Mouse (Mus musculus) mouse trophoblast stem cell (cell line): ENCODE results near the gene D630003M21Rik.

Source experiments
- in situ Hi-C, 2 experiments: fragments of 300-500 bp; cut with MseI, MboI; formaldehyde crosslinking; loops; 2 replicates in 1 of 2; 3 replicates in 1 of 2; pipeline ENCODE4 v1.15.1; 2025

Gene D630003M21Rik

DNA sequence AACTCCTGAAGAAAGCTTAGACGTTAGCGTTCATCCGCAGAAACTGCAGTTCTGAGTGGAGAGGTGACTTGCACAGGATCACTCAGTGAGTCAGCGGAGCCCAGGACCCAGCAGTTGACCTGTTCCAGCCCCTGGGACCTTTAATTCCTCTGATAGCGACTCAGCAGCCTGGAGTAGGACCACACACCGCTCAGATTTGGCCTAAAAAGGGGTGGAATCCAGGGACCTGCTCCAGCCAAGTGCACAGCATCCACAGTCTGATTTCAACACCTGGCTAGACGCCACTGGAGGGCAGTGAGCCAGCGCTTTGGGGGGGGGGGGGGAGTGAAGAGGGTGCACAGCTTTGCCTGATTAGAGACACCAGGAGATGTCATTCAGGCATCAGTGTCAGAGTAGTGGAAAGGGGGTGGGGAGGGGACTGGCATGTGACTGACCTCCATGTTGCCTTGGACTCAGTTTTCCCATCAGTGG, 60.2 kb downstream of the D630003M21Rik start:
- in situ Hi-C loops, result no loop called here

DNA sequence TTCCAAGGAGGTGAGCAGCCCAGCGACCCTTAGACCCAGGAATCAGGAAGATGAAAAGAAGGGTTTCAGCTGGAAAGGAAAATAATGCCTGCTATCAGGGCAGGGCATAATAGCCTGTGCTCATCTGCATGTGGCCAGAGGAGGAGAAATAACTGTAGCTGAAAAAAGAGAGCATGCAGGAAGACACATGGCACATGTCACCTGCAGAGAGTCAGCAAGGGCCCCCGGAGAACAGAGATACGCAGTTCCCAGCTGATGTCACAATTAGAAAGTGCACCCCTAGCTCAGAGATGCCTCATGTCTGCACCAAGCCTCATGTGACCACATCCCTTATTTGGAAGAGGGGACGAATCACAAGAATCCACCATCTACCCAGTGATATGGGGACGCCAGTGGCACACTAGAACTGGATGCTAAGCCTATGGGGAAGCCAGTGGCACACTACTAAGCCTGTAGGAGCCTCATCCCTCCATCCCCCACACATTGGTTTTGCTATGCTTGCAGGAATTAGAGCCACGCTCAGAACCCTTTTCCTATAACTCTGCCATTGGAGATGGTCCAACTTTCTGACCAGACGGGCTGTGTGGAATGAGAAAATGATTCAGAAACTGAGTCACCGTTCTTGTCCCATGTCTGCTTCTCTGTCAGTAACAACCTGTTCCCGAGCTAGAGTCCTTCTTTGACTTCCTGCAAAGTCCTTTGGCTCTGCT, 61.4 kb downstream of the D630003M21Rik start:
- in situ Hi-C loops, result no loop called here

DNA sequence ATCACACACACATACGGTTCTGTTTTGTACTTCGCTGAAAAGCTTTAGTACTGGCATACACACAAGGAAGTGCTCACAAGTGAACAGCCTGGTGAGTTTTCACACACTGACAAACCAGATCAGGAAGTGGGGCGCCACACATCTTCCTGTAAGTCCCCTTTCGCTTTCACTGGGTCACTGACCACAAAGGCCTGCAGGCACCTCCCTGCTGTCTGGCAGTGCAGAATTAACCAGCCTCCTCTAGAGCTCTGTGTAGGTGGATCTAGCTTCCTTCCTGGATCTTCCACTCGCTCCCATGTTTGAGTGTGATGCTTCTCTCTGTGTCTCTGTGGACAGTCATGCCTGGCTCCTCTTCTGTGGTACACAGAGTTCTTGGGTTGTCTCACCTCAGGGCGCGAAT, 62.4 kb downstream of the D630003M21Rik start:
- in situ Hi-C loops, result no loop called here

DNA sequence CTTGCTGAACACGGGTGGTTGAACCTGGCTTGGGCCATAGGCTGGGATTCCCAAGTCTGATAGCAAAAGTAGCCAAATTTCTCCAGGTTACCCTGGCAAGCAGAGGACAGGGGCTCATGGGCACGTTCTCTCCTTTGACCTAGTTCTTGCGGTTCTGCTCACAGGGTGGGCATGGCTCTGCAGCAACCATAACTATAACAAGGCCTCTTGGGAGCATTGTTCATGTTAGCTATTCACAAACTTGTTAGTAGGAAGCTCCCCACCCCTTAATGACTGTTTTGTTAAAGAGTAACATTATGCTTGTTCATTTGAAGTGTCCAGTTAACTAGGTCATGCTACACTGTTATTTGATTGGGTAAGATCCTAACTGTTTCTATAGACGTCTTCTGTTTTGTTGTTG, 63.2 kb downstream of the D630003M21Rik start:
- in situ Hi-C loops, result no loop called here

DNA sequence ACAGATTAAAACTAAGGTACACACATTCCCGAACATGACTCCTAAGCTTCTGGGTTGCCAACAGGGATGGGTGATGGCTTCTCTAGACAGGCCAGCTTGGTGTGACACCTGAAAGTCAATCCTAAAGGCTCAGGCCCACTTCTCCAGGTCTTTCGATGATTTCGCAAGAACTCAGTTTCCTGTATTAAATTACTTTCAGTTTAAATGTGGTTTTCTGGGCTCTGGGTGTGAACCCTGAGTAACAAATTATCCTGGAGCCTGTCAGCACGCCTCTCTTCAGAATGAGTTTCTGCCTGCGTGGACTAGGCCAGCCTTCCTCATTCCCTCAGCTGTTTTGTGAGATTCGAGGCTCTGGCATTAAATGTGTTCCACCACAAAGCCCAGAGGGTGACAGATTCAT, 66.0 kb downstream of the D630003M21Rik start:
- in situ Hi-C loops, result no loop called here

DNA sequence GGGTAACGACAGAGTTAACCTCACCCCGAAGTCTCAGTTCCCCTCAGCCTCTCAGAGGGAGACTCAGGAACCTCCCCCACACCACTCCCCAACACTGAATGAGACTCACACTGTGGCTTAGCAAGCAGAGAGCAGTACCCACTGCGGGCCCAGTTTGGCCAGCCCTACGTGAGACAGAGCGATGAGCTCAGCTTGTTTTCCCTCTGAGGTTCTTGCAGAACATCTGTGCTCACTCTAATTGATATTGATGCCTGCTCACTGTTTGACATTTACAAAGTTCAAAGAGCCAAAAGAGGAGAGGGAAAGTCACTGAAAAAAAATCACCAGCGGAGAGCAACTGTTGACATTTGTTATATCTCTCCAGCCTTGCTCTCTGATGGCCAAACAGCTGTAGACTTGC, 67.3 kb downstream of the D630003M21Rik start:
- in situ Hi-C loops, result no loop called here

DNA sequence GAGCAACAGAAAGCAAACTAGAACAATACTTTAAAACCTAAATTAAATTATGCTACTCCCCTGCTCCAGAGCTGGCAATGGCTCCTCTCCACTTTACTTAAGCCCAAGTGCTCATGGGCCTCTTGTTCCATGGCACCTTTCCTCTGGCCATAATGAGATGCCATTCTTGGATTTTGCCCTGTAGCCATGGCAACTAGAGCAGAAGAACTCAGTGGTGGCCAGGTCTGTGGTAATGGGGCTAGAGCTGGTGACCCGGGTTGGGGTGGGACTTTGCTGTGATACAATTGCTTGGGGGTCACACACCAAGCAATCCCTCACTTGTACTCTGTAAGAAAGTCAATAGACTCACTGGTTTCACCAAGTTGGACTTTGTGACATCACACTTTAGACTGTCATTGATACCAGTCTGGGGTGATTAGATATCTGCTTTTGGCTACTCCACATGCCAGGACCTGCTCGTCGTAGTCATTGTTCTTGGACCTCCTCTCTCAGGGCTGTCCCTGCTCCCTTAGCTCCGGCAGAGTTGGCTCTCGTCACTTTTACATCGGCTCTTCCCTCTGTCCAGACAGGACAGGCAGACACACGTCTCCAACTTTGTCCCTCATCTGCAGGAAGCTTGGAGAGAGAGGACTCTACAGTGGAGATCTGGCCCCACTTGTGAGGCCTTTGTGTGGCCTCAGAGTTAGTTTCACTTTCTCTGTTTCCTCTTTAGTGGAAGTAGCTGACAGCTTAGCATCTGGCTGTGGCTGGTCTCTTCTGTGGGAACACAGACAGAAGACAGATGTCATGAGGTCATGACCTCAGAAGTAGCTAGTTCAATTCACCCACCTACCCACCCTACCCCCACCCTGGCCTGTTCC, 69.4 kb downstream of the D630003M21Rik start:
- in situ Hi-C loops, result no loop called here

DNA sequence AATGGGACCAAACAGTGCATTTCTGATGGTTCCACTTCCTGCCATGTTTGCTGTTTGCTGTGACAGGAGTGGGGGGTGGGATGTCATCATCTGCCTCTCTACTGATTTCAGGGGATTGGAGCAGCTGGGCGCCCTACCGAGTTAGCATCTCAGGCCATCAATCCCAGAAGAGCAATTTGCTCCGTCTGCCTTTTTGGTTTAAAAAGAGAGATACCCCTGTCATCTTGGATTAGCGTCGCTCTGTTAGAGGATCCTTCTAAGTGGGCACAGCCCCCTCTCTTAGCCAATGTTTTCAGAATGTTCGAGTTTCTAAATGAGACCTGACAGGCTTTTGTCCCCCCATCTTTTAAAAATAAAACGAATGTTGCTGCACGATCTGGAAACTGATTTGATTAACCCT, 71.4 kb downstream of the D630003M21Rik start:
- in situ Hi-C loops, result no loop called here

DNA sequence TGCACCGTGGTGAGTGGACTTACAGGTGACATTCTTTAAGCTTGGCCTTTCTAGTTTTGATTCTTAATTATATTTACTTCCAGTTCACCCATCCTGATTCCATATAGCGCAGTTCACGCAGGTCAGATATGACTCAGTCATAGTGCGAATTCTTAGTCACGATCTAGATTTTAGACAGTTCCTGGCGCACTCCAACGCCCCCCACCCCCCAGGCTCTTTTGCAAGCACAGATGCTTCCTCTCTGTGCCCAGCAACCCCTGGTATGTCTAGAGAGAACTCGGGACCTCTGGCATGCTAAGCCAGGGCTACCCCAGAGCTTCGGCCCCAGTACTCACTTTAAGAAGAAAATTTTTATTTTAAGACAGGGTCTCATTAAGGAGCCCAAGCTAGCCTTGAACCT, 72.5 kb downstream of the D630003M21Rik start:
- in situ Hi-C loops, result no loop called here

DNA sequence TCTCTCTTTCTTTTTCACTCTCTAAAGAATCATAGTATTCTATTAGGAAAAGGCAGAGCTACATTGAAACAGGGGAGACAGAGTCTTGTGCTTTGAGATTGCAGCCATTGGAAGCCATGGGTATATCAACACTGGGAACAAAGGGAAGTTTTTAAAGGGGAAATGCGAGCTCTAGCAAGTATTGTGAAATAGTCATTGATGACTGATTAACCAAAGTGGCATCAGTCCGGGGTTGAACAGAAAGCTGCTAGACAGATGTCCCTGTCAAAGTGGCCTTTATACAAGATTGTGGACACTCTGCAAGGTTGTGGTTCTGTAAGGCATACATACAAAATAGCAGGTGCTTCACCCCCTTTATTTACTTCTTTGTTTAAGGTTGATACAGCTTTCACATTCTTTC, 73.4 kb downstream of the D630003M21Rik start:
- in situ Hi-C loops, result no loop called here

DNA sequence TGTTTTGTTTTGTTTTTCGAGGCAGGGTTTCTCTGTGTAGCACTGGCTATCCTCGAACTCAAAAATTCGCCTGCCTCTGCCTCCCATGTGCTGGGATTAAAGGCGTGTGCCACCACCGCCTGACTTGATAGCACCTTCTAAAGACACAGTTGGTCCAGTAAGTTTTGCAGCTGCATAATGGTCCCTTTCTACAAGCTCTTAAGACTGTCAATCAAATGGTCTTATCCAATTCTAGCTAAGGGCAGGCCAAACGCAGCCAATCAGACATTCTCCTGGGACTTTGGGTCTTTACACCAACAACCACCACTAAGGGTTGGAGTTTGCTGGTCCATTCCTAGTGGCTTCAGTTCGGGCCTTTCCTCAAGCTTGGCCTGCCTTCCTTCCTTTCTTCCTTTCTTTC, 73.9 kb downstream of the D630003M21Rik start:
- in situ Hi-C loops, result no loop called here

DNA sequence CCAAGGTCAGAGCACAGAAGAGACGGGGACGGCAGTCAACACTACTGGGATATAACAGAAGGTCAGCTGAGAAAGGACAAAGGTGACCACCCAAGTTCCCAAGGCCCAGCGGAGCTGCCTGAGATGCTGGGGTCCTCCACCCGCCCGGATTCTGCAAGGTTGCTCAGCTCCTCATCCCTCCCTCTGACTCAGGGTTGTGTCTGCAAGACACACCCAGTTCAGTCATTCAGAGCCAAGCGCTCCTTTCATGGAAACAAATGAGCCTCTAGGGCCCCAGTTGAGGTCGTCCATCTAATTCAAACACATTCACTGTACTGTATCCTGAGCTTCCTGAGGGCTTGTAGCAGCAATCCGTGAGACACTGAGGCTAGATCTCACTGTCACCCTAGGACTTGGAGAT, 74.4 kb downstream of the D630003M21Rik start:
- in situ Hi-C loops, result no loop called here

DNA sequence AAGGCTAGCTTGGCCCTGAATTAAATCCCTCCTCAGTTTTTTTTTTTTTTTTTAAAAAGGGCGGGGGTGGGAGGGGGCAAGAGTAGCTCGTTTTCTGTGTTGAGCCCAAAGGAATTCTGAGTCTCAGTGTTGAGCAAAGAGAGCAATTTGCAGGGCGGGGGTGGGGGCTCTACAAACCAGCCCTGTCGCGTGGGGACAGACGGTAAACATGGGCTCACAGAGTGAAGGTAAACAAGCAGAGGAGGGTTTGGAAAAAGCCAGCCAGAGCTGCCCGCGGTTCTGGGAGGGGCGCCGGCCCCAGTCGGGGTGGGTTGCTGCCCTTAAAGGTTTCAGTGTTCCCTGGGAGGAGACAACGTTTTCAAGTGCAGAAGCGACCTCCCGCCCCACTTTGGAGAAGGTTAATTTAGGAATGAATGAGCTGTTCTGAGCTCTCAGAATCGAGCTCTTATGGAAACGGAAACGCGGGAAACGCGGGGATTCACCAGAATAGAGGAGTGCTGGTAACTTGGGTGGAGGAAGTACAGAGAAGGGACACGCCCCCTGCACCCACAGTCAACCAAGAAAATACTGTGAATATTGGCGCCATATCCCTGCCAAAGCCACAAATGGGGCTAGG, 75.2 kb downstream of the D630003M21Rik start:
- in situ Hi-C loops, result no loop called here

DNA sequence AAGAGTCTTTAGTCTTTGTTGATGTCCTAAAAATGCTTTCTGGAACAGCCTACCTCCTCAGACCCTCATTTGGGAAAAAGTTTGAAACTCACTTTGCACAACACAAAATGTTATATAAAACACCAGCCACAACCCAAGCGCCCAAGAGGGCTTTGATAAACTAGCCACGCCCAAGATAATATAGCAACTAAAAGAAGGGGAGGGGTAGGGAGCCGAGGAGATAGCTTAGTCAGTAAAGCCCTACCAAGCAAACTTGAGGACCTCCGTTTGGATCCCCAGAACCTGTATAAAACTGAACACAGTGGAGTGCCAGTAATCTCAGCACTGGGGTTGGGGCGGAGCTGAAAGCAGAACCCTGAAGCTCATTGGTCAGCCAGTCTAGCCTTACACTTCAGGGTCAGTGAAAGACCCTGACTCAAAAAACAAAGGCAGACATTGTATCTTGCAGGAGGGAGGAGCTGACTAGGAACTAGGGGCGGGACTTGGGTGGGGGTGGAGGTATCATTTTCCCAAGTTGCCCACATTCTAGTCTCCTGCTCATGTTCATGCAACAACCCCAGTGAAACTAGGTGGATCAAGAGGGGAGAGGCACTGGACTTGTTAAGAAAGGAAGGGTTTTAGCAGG, 76.2 kb downstream of the D630003M21Rik start:
- in situ Hi-C loops, result no loop called here

DNA sequence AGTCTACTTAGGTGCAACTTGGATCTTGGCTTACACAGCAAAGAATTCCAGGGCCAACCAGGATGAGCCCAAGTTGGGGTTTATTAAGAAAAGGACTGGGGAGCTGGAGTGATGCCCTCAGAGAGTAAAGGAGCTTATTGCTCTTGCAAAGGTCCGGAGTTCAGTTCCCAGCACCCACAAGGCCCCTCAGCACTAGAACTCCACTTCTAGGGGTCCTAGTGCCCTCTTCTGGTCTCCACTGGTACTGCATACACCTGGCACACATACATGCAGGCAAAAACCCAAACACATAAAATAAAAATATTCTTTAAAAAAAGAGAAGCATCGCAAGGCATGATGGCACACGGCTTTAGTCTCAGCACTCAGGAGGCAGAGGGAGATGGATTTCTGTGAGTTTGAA, 77.9 kb downstream of the D630003M21Rik start:
- in situ Hi-C loops, result no loop called here

DNA sequence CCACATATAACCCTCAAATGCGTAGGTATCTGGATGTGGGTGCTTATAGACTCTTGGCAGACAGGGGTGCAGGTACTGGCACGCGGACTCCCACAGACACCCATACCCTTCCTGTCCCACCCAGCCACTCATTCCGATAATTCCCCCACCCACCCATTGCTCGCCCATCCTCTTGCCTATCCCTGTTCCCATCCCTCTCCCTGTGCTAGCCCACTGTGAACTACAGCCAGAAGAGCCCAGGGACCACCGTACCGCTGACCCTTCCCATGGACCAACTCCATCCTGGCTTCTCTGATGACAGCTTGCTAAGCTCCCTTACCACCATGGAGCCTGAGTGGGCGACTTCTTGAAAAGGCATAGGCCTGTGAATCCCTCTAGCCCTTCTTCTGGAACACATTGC, 82.1 kb downstream of the D630003M21Rik start:
- in situ Hi-C loops, result no loop called here

DNA sequence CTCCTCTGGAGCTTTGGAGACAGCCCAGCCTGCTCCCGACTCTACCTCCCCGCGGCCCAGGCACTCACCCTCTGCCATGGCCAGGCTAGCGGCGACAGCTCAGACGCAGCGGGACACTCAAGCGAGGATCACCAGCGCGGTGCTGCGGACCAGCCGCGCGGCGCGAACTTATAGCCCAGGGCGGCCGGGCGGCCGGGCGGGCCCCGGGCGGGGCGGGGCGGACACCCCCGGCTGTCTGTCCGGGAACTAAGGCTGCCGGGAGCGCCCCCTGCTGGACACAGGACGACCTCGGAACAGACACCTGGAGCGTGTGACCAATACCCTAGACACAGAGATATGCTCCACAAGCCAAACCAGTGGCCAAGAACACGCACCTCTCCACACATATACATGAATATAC, 82.8 kb downstream of the D630003M21Rik start, which contains the start of gene Tgm2:
Tgm2 (minus strand) TSS at position 214 of the 400 bp plus-strand sequence.
- in situ Hi-C loops, result no loop called here

DNA sequence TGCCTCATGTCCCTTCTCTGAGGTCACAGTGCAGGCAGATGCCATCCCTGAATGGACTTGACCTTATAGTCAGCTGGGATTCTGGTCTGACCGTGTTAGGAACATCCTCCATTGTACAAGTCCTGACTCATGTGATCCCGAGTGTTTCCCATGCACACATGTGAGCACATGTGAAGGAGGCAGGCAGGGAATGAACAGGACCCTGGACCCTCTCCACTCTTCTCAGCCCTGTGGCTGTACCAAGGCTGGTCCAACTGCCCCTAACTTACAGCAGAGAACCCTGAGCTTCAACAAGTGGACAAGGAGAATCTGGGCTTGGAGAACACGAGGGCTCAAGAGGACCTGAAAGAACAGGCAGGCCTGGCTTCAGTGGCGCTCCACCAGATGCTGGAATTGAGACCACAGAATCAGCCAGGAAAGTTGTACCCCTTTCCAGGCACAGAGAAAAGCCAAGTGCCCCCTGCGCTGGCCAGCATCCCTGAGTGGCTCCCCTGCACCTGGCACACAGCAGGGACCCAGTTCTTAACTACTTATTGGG, 83.4 kb downstream of the D630003M21Rik start:
- in situ Hi-C loops, result no loop called here

DNA sequence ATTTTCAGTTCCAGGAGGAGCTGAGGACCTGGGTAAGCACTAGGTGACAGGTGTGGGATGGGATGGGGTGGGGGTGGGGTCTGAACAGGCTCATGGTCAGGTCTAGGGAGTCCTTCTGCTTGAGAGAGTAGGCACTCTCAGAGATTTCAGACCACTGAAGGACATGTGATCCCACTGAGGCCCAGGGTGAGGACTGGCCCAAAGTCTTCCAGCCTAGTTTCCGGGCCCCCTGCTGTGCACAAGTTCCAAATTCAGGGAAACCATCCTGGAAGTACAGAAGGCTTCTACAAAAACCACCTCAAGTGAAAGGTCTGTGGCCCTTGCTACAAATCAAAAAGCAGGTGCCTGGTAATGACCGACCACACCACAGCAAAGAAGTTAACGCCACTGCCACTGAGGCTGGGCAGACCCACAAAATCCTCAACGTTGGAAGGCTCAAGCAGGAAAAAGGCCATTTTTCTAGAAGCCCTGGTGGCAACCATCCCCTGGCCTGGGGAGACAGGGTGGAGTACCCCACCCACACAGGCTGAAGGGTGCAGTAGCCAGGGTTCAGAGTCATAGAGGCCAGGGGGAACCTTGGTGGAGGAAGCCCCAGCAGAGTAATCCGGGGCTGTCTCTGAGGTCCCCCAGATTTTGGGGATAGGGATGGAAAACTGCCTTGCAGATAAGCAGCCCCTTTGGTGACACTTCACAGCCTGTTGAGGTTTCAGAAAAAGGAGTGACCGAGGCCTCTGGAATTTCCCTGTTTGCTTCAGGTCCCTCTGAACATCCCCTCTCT, 84.1 kb downstream of the D630003M21Rik start:
- in situ Hi-C loops, result no loop called here

DNA sequence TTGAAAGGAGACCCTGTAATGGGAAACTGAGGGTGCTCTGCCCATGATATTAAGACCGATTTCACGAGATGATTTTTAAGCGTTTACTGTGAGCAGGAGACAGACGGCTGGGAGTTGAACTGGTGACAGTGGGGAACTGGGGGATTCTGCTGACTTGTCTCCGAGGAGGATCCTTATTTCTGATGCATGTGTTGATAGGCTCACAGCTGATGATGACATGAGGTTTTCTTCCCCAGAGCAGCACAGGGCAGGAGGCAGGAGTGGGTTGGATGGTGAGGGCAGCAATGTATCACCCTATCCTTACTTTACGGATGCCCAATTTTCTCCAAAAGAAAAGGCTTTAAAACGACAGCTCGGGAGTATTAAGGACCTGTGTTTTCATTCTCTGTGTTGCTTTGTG, 84.8 kb downstream of the D630003M21Rik start:
- in situ Hi-C loops, result no loop called here

DNA sequence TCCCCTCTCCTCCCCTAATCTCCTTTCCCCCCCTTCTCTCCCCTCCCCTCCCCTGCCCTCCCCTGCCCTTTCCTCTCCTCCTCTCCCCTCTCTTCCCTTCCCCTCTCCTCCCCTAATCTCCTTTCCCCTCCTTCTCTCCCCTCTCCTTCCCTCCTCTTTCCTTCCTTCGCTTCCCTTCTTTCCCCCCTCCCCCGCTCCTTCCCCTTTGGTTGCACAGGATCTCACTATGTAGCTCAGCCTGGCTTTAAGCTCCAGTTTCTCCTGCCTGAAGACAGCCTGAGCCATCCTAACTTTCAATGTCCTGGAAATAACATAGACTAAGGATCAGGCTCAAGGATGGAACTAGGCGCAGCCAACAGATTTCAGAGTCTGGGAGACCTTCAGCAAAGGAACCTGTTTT, 85.2 kb downstream of the D630003M21Rik start:
- in situ Hi-C loops, result no loop called here
